Mouse (Mus musculus) heart, postnatal 10 days (tissue): ENCODE results near the gene H1foo. TPM values are rescaled to one million over a fixed set of nuclear protein-coding genes. Genes with fewer than 3 reads are reported as not detected.
A peak's percentile ranks its signal among the peaks of the same experiment; 100 is the strongest.

Experiments used
- DNase-seq, 2 experiments: peaks; one replicate each; pipeline ENCODE4 v3.0.0; 2021
- intact Hi-C: fragments of 180-260 bp; cut with DNase I; formaldehyde crosslinking; loops from one replicate; pipeline ENCODE4 v1.15.1; 2025
- total RNA-seq, 2 experiments: library from RNA; stranded (reverse); gene quantifications; 2 replicates each; pipeline ENCODE4 v1.2.3; 2021

The H1foo gene
- total RNA-seq, 2 experiments from 2014 or later: not detected

GRCm38 (mm10) chr6:115924829-115925228 is 19.9 kb upstream of the H1foo start:
- intact Hi-C loops: no loop called here
- no peak for DNase-seq

GRCm38 (mm10) chr6:115926416-115926815 is 18.3 kb upstream of the H1foo start:
- intact Hi-C loops: no loop called here
- no peak for DNase-seq

- no peak for DNase-seq
- intact Hi-C loops: no loop called here
These were observed 17.2 kb upstream of the H1foo start for GRCm38 (mm10) chr6:115927292-115928242.

- no peak for DNase-seq
- intact Hi-C loops: no loop called here
These were observed 14.7 kb upstream of the H1foo start for GRCm38 (mm10) chr6:115930018-115930417.

- intact Hi-C loops: no loop called here
- no peak for DNase-seq
These were observed 13.1 kb upstream of the H1foo start, which contains the start of gene Rho for GRCm38 (mm10) chr6:115931639-115932038. TSS of gene Rho (plus strand) at chr6:115931748.

GRCm38 (mm10) chr6:115932391-115932790 is 12.3 kb upstream of the H1foo start:
- no peak for DNase-seq

GRCm38 (mm10) chr6:115935544-115935943 is 9.2 kb upstream of the H1foo start:
- intact Hi-C loops: no loop called here
- no peak for DNase-seq

More at GRCm38 (mm10) chr6:115932391-115932790, 12.3 kb upstream of the H1foo start:
- intact Hi-C loops: no loop called here

GRCm38 (mm10) chr6:115938011-115938410 is 6.7 kb upstream of the H1foo start:
- intact Hi-C loops: no loop called here
- DNase-seq: no peak

GRCm38 (mm10) chr6:115938798-115939197 is 5.9 kb upstream of the H1foo start:
- DNase-seq: no peak
- intact Hi-C loops: no loop called here

- intact Hi-C loops: no loop called here
- DNase-seq: no peak
These were observed 4.1 kb upstream of the H1foo start for GRCm38 (mm10) chr6:115940603-115941002.

- DNase-seq: no peak
- intact Hi-C loops: no loop called here
These were observed 3.6 kb upstream of the H1foo start for GRCm38 (mm10) chr6:115941128-115941527.

- peak; percentile 59 to 70 for DNase-seq
- intact Hi-C loops: no loop called here
These were observed 975 bp upstream of the H1foo start for GRCm38 (mm10) chr6:115943498-115944427.

- intact Hi-C loops: no loop called here
These were observed 895 bp downstream of the H1foo start for GRCm38 (mm10) chr6:115945633-115946032.

GRCm38 (mm10) chr6:115946389-115946788 is 1.7 kb downstream of the H1foo start:
- DNase-seq: peak in 1 of 2 experiments; percentile 43
- intact Hi-C loops: no loop called here

More at GRCm38 (mm10) chr6:115945633-115946032, 895 bp downstream of the H1foo start:
- no peak for DNase-seq

GRCm38 (mm10) chr6:115954506-115955074 is 9.9 kb downstream of the H1foo start:
- intact Hi-C loops: loop anchor here (5.0 kb wide), 2 partner anchors 38 to 102 kb away; partner anchors contain the start of genes Ift122 and Mbd4
- DNase-seq: no peak

- no peak for DNase-seq
- intact Hi-C loops: loop anchor here (5.0 kb wide), 2 partner anchors 37 to 103 kb away; partner anchors contain the start of genes Ift122 and Mbd4
These were observed 10.4 kb downstream of the H1foo start for GRCm38 (mm10) chr6:115955169-115955568.

GRCm38 (mm10) chr6:115955664-115956063 is 10.9 kb downstream of the H1foo start:
- no peak for DNase-seq
- intact Hi-C loops: loop anchor here (2.0 to 5.0 kb wide), 3 partner anchors 37 to 103 kb away; partner anchors contain the start of genes Ift122 and Mbd4

GRCm38 (mm10) chr6:115956418-115956921 is 11.7 kb downstream of the H1foo start:
- intact Hi-C loops: loop anchor here (2.0 to 5.0 kb wide), 3 partner anchors 36 to 104 kb away; partner anchors contain the start of genes Ift122 and Mbd4
- DNase-seq: no peak

- intact Hi-C loops: loop anchor here (2.0 to 5.0 kb wide), 3 partner anchors 35 to 105 kb away; partner anchors contain the start of genes Ift122 and Mbd4
- peak; percentile 74 to 78 for DNase-seq
These were observed 12.3 kb downstream of the H1foo start for GRCm38 (mm10) chr6:115956922-115957601.
